Mouse (Mus musculus): ENCODE data around the gene Ptbp2. TPM values are rescaled to one million over a fixed set of nuclear protein-coding genes. Genes with fewer than 3 reads are reported as not detected.
A peak's percentile ranks its signal among the peaks of the same experiment; 100 is the strongest.

Ptbp2 gene
- total RNA-seq, 2 experiments from 2014 or later = 16.8 to 16.9 TPM

GRCm38 (mm10) chr3:119712066-119712465 lies 72.2 kb downstream of the Ptbp2 start:
- no peak for DNase-seq
- intact Hi-C loops (cut with DNase I; ENCODE audit: low total_unique reads) = no loop called here

DNA sequence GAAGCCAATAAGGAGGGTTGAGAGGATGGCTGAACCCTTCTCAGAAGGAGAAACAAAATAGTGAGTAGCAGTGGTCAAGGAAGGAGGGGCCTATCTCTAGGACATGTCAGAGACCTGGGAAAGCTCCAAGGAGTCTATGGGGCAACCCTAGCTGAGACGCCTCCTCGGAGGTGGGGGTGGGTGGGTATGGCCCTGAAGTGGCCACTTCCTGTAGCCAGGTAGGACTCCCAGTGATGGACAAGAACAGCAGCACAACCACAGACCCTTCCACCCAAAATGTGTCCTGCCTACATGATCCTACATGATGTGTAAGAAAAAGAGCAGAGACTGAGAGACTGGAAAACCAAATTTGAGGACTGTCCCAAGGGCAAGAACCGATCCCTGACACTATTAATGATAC lies 72.8 kb downstream of the Ptbp2 start:
- DNase-seq = no peak
- intact Hi-C loops (cut with DNase I; ENCODE audit: low total_unique reads) = no loop called here

DNA sequence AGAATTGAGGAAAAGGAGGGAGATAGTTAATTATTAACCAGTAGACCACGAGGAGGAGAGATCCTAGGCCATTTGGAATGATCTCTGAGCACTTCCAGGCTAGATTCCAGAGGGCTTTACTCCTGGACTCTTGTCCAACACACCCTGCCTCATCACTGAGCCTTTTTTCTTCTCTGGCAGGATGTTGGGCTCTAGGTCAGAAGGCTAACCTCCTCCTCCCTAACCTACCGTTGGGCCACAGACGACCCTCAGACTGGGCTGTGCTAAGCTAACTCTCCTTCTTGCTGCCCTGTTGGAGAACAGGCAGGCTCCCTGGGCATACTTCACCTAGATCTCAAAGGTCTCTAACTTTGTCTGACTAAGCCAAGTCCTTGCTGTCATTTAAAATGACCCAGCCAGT lies 82.8 kb downstream of the Ptbp2 start:
- peak; percentile 11 for DNase-seq
- intact Hi-C loops (cut with DNase I; ENCODE audit: low total_unique reads) = no loop called here

DNA sequence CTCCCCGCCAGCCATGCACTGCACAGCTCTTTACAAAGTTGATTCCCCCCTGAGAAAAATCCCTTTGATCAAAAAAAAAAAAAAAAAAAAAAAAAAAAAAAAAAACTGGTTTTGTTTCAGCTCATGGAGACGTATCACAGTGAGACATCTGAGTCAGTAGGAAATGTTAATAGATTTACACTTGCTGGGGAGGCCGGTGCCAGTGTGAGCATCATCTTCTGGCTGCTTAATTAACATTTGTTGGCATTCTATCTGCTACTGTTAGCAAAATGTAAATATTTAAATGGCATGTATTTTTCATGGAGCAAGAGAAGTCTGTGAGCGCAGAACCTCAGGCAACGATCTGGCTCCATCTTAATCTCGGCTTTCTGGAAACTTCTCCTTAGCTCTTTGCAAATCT lies 99.5 kb downstream of the Ptbp2 start:
- no peak for DNase-seq
- intact Hi-C loops (cut with DNase I; ENCODE audit: low total_unique reads) = no loop called here

Small RNA genes within 50 kb of the gene (microRNA-seq; reads per million reads assigned to microRNA genes)
- 0 reads per million in 2 experiments for gene Gm24744

Measured in gastrocnemius, postnatal 14 days (tissue).